Mouse (Mus musculus) ES-E14 (cell line): ENCODE measurements around the gene Gm11037. TPM values are rescaled to one million over a fixed set of nuclear protein-coding genes. Genes with fewer than 3 reads are reported as not detected.

ENCODE experiments used
- DNase-seq: peaks from one replicate; pipeline ENCODE4 v3.0.0-alpha.2; 2013; ENCODE audit warnings: low read depth, low spot score
- H3K27ac ChIP-seq: 2 replicates; pipeline ENCODE4 v1.5.1; 2012; ENCODE audit warnings: low read depth, mild to moderate bottlenecking, low read length, moderate library complexity, mixed read lengths; ENCODE audit not compliant: poor library complexity, insufficient read depth, severe bottlenecking
- H3K36me3 ChIP-seq: 2 replicates; pipeline ENCODE4 v1.6.1; 2012; ENCODE audit warnings: mild to moderate bottlenecking, low read length, moderate library complexity, mixed read lengths; ENCODE audit not compliant: control insufficient read depth, poor library complexity, insufficient read depth, severe bottlenecking
- H3K4me1 ChIP-seq, 2 experiments: fragments of 150-350 bp in 1 of 2; sonication (generic) in 1 of 2; 2 replicates each; pipeline ENCODE4 v1.6.1; 2012; ENCODE audit warnings: low read length in 2 of 2, mild to moderate bottlenecking in 1 of 2, mixed read lengths in 1 of 2; ENCODE audit not compliant: control insufficient read depth in 2 of 2, insufficient read depth in 2 of 2, poor library complexity in 1 of 2
- H3K4me3 ChIP-seq, 2 experiments: fragments of 150-350 bp in 1 of 2; sonication (generic) in 1 of 2; 2 replicates each; pipeline ENCODE4 v1.5.1; 2012; ENCODE audit warnings: low read length in 2 of 2, low read depth in 1 of 2, mild to moderate bottlenecking in 1 of 2, mixed read lengths in 1 of 2; ENCODE audit not compliant: insufficient read depth in 1 of 2, poor library complexity in 1 of 2, severe bottlenecking in 1 of 2
- H3K9ac ChIP-seq: 2 replicates; pipeline ENCODE4 v1.6.1; 2012; ENCODE audit warnings: low read depth, mild to moderate bottlenecking, low read length, mixed read lengths; ENCODE audit not compliant: poor library complexity, insufficient read depth, severe bottlenecking
- H3K9me3 ChIP-seq: fragments of 150-350 bp; sonication (generic); 2 replicates; pipeline ENCODE4 v1.6.1; 2012; ENCODE audit warnings: low read depth, mild to moderate bottlenecking, low read length; ENCODE audit not compliant: control insufficient read depth, insufficient read depth
- CHD2 ChIP-seq: IDR thresholded peaks from 2 replicates; pipeline ENCODE4 v1.6.1; 2014; ENCODE audit warnings: mild to moderate bottlenecking, low read depth, low read length, inconsistent platforms
- HCFC1 ChIP-seq: IDR thresholded peaks from 2 replicates; pipeline ENCODE4 v1.6.1; 2012; ENCODE audit warnings: low read length, inconsistent platforms, borderline replicate concordance; ENCODE audit not compliant: insufficient read depth
- MAFK ChIP-seq: IDR thresholded peaks from 2 replicates; pipeline ENCODE4 v1.6.1; 2014; ENCODE audit warnings: mild to moderate bottlenecking, low read depth, low read length, inconsistent platforms; ENCODE audit not compliant: insufficient read depth
- ZC3H11A ChIP-seq: IDR thresholded peaks from 2 replicates; pipeline ENCODE4 v1.6.1; 2012; ENCODE audit warnings: low read depth, mild to moderate bottlenecking, inconsistent platforms, low read length, borderline replicate concordance
- ZNF384 ChIP-seq: IDR thresholded peaks from 2 replicates; pipeline ENCODE4 v1.6.1; 2012; ENCODE audit warnings: low read depth, low read length, inconsistent platforms
- in situ Hi-C, 2 experiments: fragments of 600-800 bp; cut with MboI; formaldehyde crosslinking; loops; one replicate each; pipeline ENCODE4 v1.15.1; 2025; ENCODE audit warnings: low sequenced_read_pairs in 2 of 2, inconsistent platforms in 1 of 2; ENCODE audit not compliant: unreplicated experiment in 2 of 2
- total RNA-seq: library from RNA; depleted of rRNA; stranded (reverse); fragments of 300-350 nt; gene quantifications from 2 replicates; pipeline ENCODE4 v1.2.3, GENCODE M21; 2012

The Gm11037 gene
- total RNA-seq, 1 experiment, result not detected

DNA sequence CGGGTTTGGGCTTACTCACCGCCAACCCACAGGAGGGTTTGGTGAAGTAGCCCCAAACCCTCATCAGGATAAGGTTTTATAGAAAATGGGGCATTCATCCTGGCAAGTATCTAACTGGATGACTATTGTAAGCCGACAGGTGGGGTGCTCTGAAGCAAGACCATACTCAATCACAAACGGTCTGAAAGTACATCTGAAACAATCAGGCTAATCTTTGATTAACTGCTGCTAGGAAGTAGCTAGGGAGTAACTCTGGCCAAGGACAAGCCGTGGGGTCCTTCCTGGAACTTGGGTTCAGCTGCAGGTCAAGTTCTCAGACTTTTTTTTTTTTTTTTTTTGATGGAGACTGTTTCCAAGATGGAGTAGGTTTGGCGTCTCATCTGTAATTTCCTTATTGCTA is 34.7 kb downstream of the Gm11037 start:
- Histone ChIP-seq H3K4me3 (no peak overlapping the region), H3K27ac (no peak overlapping the region), H3K9ac (no peak overlapping the region), H3K9me3 (no peaks in the 10 kb centered on the region), H3K36me3 (no peaks in the 10 kb centered on the region), H3K4me1 (peaks cover 2 to 5% of the 10 kb centered on the region in 2 experiments)
- in situ Hi-C loops, result no loop called here
- TF ChIP-seq ZC3H11A (no peak), ZNF384 (peak; percentile 89)
- no peak for DNase-seq

DNA sequence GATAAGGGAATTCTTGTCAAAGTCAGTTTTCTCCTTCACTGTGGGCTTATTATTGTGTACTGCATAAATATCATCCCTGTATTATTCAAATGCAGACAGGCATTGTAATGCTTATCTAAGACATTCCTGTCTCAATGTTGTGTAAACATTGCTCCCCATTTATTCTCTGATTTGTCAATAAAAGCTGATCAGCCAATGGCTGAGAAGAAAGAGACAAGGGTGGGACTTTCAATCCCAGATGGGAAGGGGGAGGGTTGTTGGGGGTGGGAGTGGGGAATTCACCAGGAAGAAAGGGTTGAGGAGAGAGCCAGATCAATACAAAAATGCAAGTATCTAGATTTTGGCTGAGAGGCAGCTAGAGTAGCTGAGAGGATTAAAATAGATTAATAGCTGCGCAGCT is 35.6 kb downstream of the Gm11037 start:
- DNase-seq, result no peak
- no peak overlapping the region for H3K9ac ChIP-seq
- H3K27ac ChIP-seq, result no peak overlapping the region; the same call in 1 of the 2 replicates
- H3K9me3 ChIP-seq, result no peaks in the 10 kb centered on the region
- H3K4me1 ChIP-seq, result peaks cover 2 to 5% of the 10 kb centered on the region in 2 experiments
- H3K4me3 ChIP-seq, result no peak overlapping the region
- no peaks in the 10 kb centered on the region for H3K36me3 ChIP-seq
- in situ Hi-C loops, result no loop called here
- no peak for TF ChIP-seq ZNF384
- TF ChIP-seq HCFC1, result no peak
- no peak for TF ChIP-seq MAFK
- TF ChIP-seq ZC3H11A, result no peak
- TF ChIP-seq CHD2, result no peak

DNA sequence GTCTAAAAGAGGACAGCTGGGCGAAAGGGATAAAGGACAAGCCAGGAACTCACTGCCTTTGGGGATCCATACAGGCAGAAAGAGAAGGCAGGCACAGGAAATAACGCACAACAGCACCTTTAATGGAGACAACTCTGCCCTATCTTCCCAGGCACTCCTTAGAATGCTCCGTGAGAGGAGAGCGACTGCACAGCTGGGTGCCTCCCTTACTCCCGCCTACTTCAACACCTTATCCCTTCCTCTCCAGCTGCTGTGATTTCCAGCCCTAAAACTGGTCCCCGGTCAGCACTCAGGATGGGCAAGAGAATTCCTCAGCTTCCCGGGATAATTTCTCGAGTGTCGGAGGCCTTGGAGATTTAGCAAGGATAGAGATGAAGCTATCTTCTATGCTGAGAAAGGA is 37.6 kb downstream of the Gm11037 start:
- Histone ChIP-seq H3K36me3 (no peaks in the 10 kb centered on the region), H3K4me1 (peaks cover 4 to 9% of the 10 kb centered on the region in 2 experiments), H3K4me3 (peak overlapping the region; percentile 28 to 55), H3K9ac (peak overlapping the region; percentile 29; the same call in 1 of the 2 replicates), H3K27ac (no peak overlapping the region), H3K9me3 (no peaks in the 10 kb centered on the region)
- DNase-seq, result no peak
- TF ChIP-seq ZC3H11A, result no peak
- TF ChIP-seq ZNF384, result no peak
- TF ChIP-seq HCFC1, result no peak
- TF ChIP-seq CHD2, result no peak
- TF ChIP-seq MAFK, result no peak
- in situ Hi-C loops, result no loop called here

DNA sequence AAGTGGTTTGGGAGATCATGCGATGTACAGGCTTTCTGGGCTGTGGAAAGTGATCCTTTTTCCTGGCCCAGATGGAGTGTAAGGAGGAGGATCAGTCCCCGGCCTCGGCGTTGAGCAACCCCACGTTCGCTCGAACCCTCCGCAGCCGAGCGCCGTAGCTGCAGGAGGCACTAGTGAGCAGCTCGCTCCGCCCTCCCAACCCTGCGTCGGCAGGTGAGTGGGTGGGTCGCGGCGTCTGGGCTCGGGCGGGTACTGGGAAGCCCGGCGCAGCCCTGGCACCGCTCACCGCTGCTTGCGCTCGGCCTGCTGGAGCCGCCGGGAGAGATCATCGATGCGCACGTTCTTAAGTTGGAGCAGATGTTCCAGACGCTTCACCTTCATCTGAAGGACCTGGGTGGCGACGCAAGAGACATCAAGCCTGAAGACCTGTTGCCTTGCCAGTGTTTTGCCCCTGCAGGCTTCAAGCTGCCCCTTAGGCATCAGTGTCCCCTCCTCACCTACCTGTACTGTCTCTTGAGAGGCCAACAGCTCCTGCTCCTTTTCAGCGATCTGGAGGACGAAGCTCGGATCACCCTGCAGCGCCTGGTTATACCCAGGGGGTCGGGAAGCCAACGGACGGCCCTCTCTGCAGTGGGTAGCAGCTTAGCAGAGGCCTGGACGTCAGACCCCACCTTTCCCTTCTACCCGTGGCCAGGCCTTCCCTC is 38.3 kb downstream of the Gm11037 start:
- no peak for TF ChIP-seq CHD2
- TF ChIP-seq HCFC1, result 0 out of 2 replicates have a peak, but pooled peaks have one; percentile 23
- in situ Hi-C loops, result no loop called here
- peak overlapping the region; percentile 29; the same call in 1 of the 2 replicates for H3K9ac ChIP-seq

DNA sequence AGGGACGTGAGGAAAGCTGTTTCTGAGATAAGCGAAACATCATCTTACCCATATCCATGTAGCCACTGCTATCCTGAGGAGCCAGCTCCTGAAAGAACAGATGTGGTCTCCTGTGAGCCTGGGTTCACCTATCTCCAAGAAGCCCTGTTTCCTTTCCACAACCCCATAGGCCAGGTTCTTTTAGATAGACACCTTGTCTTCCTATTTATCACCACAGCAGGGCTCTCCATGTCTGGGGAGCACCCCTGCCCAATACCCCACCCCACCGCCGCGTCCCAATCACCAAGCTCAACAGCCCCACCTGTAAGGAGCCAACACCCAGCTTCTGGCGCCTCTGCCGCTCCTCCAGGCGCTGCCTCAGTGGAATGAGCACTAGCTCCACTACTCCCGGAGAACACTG is 39.0 kb downstream of the Gm11037 start:
- Histone ChIP-seq H3K36me3 (no peaks in the 10 kb centered on the region), H3K9ac (no peak overlapping the region), H3K9me3 (no peaks in the 10 kb centered on the region), H3K4me1 (peaks cover 4 to 18% of the 10 kb centered on the region in 2 experiments), H3K27ac (no peak overlapping the region), H3K4me3 (no peak overlapping the region)
- TF ChIP-seq ZNF384, result no peak
- TF ChIP-seq MAFK, result no peak
- TF ChIP-seq CHD2, result no peak
- TF ChIP-seq HCFC1, result no peak
- TF ChIP-seq ZC3H11A, result no peak
- in situ Hi-C loops, result no loop called here
- no peak for DNase-seq

More for the DNA sequence above, 38.3 kb downstream of the Gm11037 start:
- no peaks in the 10 kb centered on the region for H3K36me3 ChIP-seq
- H3K4me1 ChIP-seq, result peaks cover 4 to 10% of the 10 kb centered on the region in 2 experiments
- peak overlapping the region; percentile 28 to 55 for H3K4me3 ChIP-seq
- H3K9me3 ChIP-seq, result no peaks in the 10 kb centered on the region
- H3K27ac ChIP-seq, result no peak overlapping the region
- no peak for DNase-seq
